Mouse (Mus musculus) liver, embryonic 16.5 days (tissue): Measurements from ENCODE around the gene Lrrfip2. TPM values are rescaled to one million over a fixed set of nuclear protein-coding genes. Genes with fewer than 3 reads are reported as not detected.

ENCODE experiments used
- ATAC-seq: fragments of 200-750 bp; cut with Nextera tagmentation; 2 replicates; pipeline ENCODE4 v1.8.0; 2017; ENCODE audit warnings: low read depth, mild to moderate bottlenecking, moderate number of reproducible peaks, moderate library complexity
- H3K27ac ChIP-seq: fragments of 300-500 bp; sonication (generic); 2 replicates; pipeline ENCODE4 v1.5.1; 2014; ENCODE audit warnings: mild to moderate bottlenecking, low read length
- H3K27me3 ChIP-seq: fragments of 300-500 bp; sonication (generic); 2 replicates; pipeline ENCODE4 v1.6.1; 2014; ENCODE audit warnings: low read depth, low read length, mixed read lengths; ENCODE audit not compliant: control insufficient read depth, insufficient read depth
- H3K36me3 ChIP-seq: fragments of 300-500 bp; sonication (generic); 2 replicates; pipeline ENCODE4 v1.6.1; 2014; ENCODE audit warnings: mild to moderate bottlenecking; ENCODE audit not compliant: control insufficient read depth, insufficient read depth
- H3K4me1 ChIP-seq: fragments of 300-500 bp; sonication (generic); 2 replicates; pipeline ENCODE4 v1.6.1; 2014; ENCODE audit warnings: low read depth, low read length, mixed read lengths; ENCODE audit not compliant: control insufficient read depth
- H3K4me2 ChIP-seq: fragments of 300-500 bp; sonication (generic); 2 replicates; pipeline ENCODE4 v1.6.1; 2014; ENCODE audit warnings: low read depth, low read length, mixed read lengths
- H3K4me3 ChIP-seq: fragments of 300-500 bp; sonication (generic); 2 replicates; pipeline ENCODE4 v1.5.1; 2014; ENCODE audit warnings: low read depth, mild to moderate bottlenecking, low read length
- H3K9ac ChIP-seq: fragments of 300-500 bp; sonication (generic); 2 replicates; pipeline ENCODE4 v1.6.1; 2014; ENCODE audit warnings: low read depth, low read length
- H3K9me3 ChIP-seq: fragments of 300-500 bp; sonication (generic); replicated peaks from 2 replicates; pipeline ENCODE4 v1.6.1; 2016; ENCODE audit warnings: low read length; ENCODE audit not compliant: control insufficient read depth
- WGBS: fragments of 180-500 bp; shearing (Covaris S2); extraction: QIAGEN DNeasy Blood & Tissue Kit; methylation state at CpG from one replicate; pipeline ENCODE4 v1.1.7; 2014; ENCODE audit not compliant: insufficient replicate concordance; 5-methylcytosine and 5-hydroxymethylcytosine counted together
- polyA plus RNA-seq: library from polyadenylated mRNA; unstranded; fragments of >200 nt; fragmentation: Nextera tagmentation; extraction: Ambion mirVana; gene quantifications from 2 replicates; pipeline ENCODE4 v1.2.1, GENCODE M21; 2015

Gene Lrrfip2
- polyA plus RNA-seq: 16.2 and 16.9 TPM in 2 replicates

- peak within 1 kb of the TSS; percentile 97 for H3K4me3 ChIP-seq
- peak within 1 kb of the TSS; percentile 83 for H3K27ac ChIP-seq
Measured at GRCm38 (mm10) chr9:111117126-111117642, at the start of gene Lrrfip2. Gene Lrrfip2, plus strand, starts transcription at chr9:111117592.

DNA sequence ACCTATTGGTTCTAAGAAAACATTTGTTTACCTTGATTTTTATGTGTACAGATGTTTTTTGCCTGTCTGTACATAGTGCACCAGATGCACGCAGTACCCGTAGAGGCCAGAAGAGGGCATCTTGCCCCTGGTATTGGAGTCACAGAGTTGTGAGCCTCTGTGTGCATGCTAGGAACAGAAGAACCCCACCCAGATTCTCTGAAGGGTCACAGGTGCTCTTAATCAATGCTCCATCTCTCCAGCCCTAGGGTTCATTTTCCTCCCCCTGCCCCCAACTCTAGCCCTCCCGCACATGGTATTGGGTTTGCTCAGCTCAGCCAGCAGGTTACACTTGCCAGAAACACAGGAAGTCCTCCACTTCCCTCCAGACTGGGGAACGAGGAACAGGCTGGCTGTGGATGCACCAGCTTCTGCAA is 46.8 kb upstream of the Lrrfip2 start:
- WGBS: 5% methylated on average over 4 of the region's 4 CpGs
- H3K27me3 ChIP-seq: no peaks in the 10 kb centered on the region
- no peaks in the 10 kb centered on the region for H3K9me3 ChIP-seq
- H3K27ac ChIP-seq: no peak overlapping the region
- no peaks in the 10 kb centered on the region for H3K36me3 ChIP-seq
- H3K4me3 ChIP-seq: no peak overlapping the region
- H3K9ac ChIP-seq: no peak overlapping the region
- ATAC-seq: 0 out of 2 replicates have a peak, but pooled peaks have one; percentile 56
- H3K4me1 ChIP-seq: no peaks in the 10 kb centered on the region
- H3K4me2 ChIP-seq: no peak overlapping the region

More at GRCm38 (mm10) chr9:111117126-111117642, at the start of gene Lrrfip2:
- H3K4me1 ChIP-seq: peaks cover 14% of the 10 kb centered on the region
- H3K9me3 ChIP-seq: no peaks in the 10 kb centered on the region
- no peaks in the 10 kb centered on the region for H3K27me3 ChIP-seq
- no peaks in the 10 kb centered on the region for H3K36me3 ChIP-seq
- no peak for ATAC-seq
- H3K4me2 ChIP-seq: peak within 1 kb of the TSS; percentile 91
- peak within 1 kb of the TSS; percentile 81 for H3K9ac ChIP-seq
- 23% methylated on average over 14 of the region's 14 CpGs for WGBS

- 26% methylated on average over 7 of the region's 7 CpGs for WGBS
- H3K4me3 ChIP-seq: no peak overlapping the region
- H3K36me3 ChIP-seq: no peaks in the 10 kb centered on the region
Measured at GRCm38 (mm10) chr9:111072175-111072574, 45.2 kb upstream of the Lrrfip2 start.

DNA sequence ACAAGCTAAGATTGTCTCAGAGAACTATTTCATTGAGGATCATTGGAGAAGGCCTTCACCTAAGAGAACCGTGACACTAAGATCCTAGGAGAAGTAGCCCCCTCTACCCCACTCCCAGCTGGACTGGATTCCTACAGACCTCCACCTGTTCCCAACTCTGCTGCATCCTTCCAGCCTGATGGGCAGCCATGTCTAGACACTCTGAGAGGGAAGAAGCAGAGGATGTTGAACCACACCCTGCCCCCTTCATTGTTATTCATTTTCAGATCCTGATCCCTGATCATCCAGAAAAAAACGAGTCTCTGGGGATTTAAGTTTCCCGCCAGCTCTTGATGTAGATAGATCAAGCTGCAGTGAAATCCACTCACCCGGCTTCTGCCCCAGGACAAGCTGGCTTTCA is 44.4 kb upstream of the Lrrfip2 start:
- no peak overlapping the region for H3K27ac ChIP-seq
- H3K4me2 ChIP-seq: no peak overlapping the region
- H3K4me3 ChIP-seq: no peak overlapping the region
- no peak for ATAC-seq
- H3K9ac ChIP-seq: no peak overlapping the region
- no peaks in the 10 kb centered on the region for H3K4me1 ChIP-seq
- H3K36me3 ChIP-seq: no peaks in the 10 kb centered on the region
- H3K27me3 ChIP-seq: no peaks in the 10 kb centered on the region; the same call in 1 of the 2 replicates
- H3K9me3 ChIP-seq: no peaks in the 10 kb centered on the region
- 60% methylated on average over 4 of the region's 4 CpGs for WGBS

More at GRCm38 (mm10) chr9:111072175-111072574, 45.2 kb upstream of the Lrrfip2 start:
- Histone ChIP-seq H3K27ac (no peak overlapping the region), H3K9me3 (no peaks in the 10 kb centered on the region), H3K4me2 (no peak overlapping the region), H3K4me1 (no peaks in the 10 kb centered on the region), H3K9ac (no peak overlapping the region), H3K27me3 (no peaks in the 10 kb centered on the region; the same call in 1 of the 2 replicates)
- ATAC-seq: no peak

DNA sequence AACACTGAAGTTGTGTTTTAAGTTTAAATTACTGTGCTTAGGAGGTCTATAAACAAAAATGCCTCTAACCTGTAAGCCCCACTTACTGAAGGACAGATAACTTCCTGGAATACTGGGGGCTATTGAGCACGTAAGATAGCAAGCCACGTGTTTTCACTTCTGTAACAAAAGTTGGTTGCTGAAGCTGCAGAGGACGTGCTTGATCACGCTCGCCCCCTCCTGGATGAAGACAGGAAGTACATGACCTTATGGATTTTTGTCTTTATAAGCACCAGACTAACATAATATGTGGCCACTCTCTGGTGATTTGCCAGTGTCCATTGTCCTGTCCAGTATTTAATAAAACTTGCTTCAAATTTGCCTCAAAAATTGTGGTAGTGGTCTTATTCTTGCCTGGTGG is 39.6 kb upstream of the Lrrfip2 start:
- H3K4me2 ChIP-seq: no peak overlapping the region
- 50% methylated on average over 5 of the region's 5 CpGs for WGBS
- H3K9ac ChIP-seq: no peak overlapping the region

GRCm38 (mm10) chr9:111080801-111081200 is 36.6 kb upstream of the Lrrfip2 start:
- H3K4me1 ChIP-seq: no peaks in the 10 kb centered on the region
- 65% methylated on average over 8 of the region's 8 CpGs for WGBS
- no peak overlapping the region for H3K27ac ChIP-seq
- H3K4me3 ChIP-seq: no peak overlapping the region
- H3K9me3 ChIP-seq: no peaks in the 10 kb centered on the region
- no peak overlapping the region for H3K9ac ChIP-seq
- no peak overlapping the region for H3K4me2 ChIP-seq
- H3K27me3 ChIP-seq: no peaks in the 10 kb centered on the region; the same call in 1 of the 2 replicates
- no peak for ATAC-seq
- H3K36me3 ChIP-seq: no peaks in the 10 kb centered on the region

More for the DNA sequence above, 39.6 kb upstream of the Lrrfip2 start:
- Histone ChIP-seq H3K36me3 (no peaks in the 10 kb centered on the region), H3K4me3 (no peak overlapping the region), H3K9me3 (no peaks in the 10 kb centered on the region), H3K27ac (no peak overlapping the region), H3K4me1 (no peaks in the 10 kb centered on the region), H3K27me3 (no peaks in the 10 kb centered on the region; the same call in 1 of the 2 replicates)
- no peak for ATAC-seq

DNA sequence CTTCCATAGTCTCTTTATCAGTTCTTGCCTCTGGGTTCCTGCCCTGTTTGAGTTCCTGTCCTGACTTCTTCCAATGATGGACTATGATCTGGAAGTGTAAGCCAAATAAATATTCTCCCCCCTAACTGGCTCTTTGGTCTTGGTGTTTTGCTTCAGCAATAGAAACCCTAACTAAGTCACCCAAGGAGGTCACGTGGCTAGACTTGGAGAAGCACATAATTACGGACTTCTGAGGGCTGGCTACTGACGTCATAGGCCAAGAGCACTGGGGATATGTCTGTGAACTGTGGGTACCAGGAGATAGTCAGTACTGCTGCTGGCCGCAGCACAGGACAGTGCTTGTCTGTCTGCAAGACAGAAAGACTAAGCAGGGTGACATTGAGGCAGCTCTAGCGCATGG is 35.6 kb upstream of the Lrrfip2 start:
- H3K4me3 ChIP-seq: no peak overlapping the region
- no peaks in the 10 kb centered on the region for H3K27me3 ChIP-seq
- no peaks in the 10 kb centered on the region for H3K9me3 ChIP-seq
- no peak for ATAC-seq
- H3K27ac ChIP-seq: no peak overlapping the region
- WGBS: 59% methylated on average over 5 of the region's 5 CpGs
- no peaks in the 10 kb centered on the region for H3K4me1 ChIP-seq
- H3K36me3 ChIP-seq: no peaks in the 10 kb centered on the region
- H3K9ac ChIP-seq: no peak overlapping the region
- H3K4me2 ChIP-seq: no peak overlapping the region

DNA sequence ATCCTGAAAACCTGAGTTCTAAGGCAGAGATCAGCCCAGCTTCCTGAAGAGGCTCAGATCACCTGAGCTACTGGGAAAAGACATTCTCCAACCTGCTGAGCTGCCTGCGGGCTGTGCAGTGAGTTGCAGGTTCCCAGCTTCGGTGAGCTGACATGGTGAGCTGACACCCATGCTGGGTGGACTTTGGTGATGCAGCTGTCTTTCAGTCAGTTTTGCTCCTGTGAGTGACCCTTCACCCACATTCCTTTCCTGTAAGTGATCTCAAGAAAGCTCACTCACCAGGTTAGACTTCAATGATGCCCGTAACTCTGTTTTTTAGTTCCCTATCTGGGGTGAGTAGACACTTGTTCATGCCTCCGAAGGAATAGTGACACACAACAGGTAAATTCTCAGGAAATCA is 32.1 kb upstream of the Lrrfip2 start:
- no peak overlapping the region for H3K4me2 ChIP-seq
- H3K9ac ChIP-seq: no peak overlapping the region
- H3K4me3 ChIP-seq: no peak overlapping the region
- no peaks in the 10 kb centered on the region for H3K9me3 ChIP-seq
- H3K27me3 ChIP-seq: no peaks in the 10 kb centered on the region
- WGBS: 44% methylated on average over 4 of the region's 4 CpGs
- no peak for ATAC-seq
- no peaks in the 10 kb centered on the region for H3K4me1 ChIP-seq
- no peak overlapping the region for H3K27ac ChIP-seq
- no peaks in the 10 kb centered on the region for H3K36me3 ChIP-seq

GRCm38 (mm10) chr9:111086137-111086536 is 31.3 kb upstream of the Lrrfip2 start:
- H3K4me3 ChIP-seq: no peak overlapping the region
- no peaks in the 10 kb centered on the region for H3K27me3 ChIP-seq
- no peaks in the 10 kb centered on the region for H3K9me3 ChIP-seq
- ATAC-seq: no peak
- no peaks in the 10 kb centered on the region for H3K4me1 ChIP-seq
- H3K27ac ChIP-seq: no peak overlapping the region
- H3K9ac ChIP-seq: no peak overlapping the region
- 62% methylated on average over 6 of the region's 6 CpGs for WGBS
- H3K36me3 ChIP-seq: no peaks in the 10 kb centered on the region
- no peak overlapping the region for H3K4me2 ChIP-seq
